Mouse (Mus musculus) thymus, adult 2 months (tissue): Measurements from ENCODE around the gene Podnl1.

Experiments used
- CTCF ChIP-seq: fragments of 200-500 bp; IDR thresholded peaks from 2 replicates; pipeline ENCODE4 v1.5.1; 2012; ENCODE audit warnings: mild to moderate bottlenecking, control low read depth, low read length, moderate library complexity, borderline replicate concordance; ENCODE audit not compliant: control insufficient read depth, poor library complexity, insufficient read depth; ENCODE audit errors: extremely low read depth
- POLR2A ChIP-seq: fragments of 200-500 bp; IDR thresholded peaks from 2 replicates; pipeline ENCODE4 v1.6.1; 2012; ENCODE audit warnings: mild to moderate bottlenecking, low read length, control low read depth, moderate library complexity; ENCODE audit not compliant: control insufficient read depth, poor library complexity, insufficient read depth; ENCODE audit errors: extremely low read depth

DNA sequence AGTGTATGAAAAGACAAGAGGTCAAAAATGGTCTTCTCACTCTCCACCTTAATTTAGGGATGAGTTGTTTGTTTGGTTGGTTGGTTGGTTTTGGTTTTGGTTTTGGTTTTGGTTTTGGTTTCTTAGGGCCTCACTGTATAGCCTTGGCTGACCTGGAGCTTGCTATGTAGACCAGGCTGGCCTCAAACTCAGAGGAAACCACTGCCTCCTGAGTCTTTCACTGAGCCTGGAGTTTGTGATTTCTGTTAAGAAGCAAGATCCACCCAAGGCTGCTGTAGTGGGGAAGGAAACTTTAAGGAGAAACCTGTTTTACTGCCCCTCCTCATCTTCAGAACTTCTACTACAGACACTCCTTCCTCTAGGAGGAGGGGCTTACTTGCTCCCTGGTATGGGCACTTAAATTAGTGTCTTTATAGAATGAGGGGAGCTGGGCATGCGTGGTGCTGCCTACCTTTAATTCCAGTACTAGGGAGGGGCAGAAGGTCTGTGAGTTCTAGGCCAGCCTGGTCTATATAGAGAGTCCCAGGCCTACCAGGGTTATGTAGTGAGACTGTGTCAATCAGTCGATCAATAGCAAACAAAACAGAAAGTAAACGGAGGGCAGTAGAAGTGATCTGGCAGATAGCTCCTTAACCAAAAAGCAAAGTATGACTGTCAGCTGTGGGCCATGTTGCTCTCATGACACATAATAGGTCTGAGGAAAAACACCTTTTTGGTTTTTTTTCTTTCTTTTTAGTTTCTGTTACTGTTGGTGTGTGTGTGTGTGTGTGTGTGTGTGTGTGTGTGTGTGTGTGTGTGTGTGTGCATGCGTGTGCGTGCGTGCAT is 19.4 kb upstream of the Podnl1 start:
- TF ChIP-seq CTCF (no peak), POLR2A (no peak)
